Mouse (Mus musculus): ENCODE data around the gene Tas2r125.

GRCm38 (mm10) chr6:132909351-132909750 lies at the start of gene Tas2r125:
- TF ChIP-seq POLR2A (IDR thresholded peaks at IDR 0.05; ENCODE audit: control insufficient read depth, low read depth, low read length): no peak
- no peak for TF ChIP-seq CTCF (IDR thresholded peaks at IDR 0.05; ENCODE audit: control insufficient read depth, insufficient read depth, insufficient replicate concordance, low read depth, low read length)

All from testis, adult 2 months (tissue).